ENCODE assay signal across 29 mouse cellular contexts in genomic region chr11:59599211-59599610, GRCm38 (mm10). TPM values are rescaled to one million over a fixed set of nuclear protein-coding genes. Genes with fewer than 3 reads are reported as not detected.
A peak's percentile ranks its signal among the peaks of the same experiment; 100 is the strongest.
DNase-seq lines count a peak whose midpoint lies in the region; ATAC-seq and TF ChIP-seq lines count a peak whose summit lies in the region.
"Had no signal": no experiment of that assay in that cellular context is flagged by ENCODE, and none has a peak within 500 bp of the region (broad histone marks: within the 10 kb centered on the region; RNA-seq: fewer than 3 reads in every experiment).

No protein-coding gene starts in this region.

- no peak for ATAC-seq in heart, embryonic 11.5 days (replicated peaks; ENCODE audit: insufficient number of reproducible peaks, low FRiP score, low TSS enrichment)
- ATAC-seq in kidney, embryonic 14.5 days (ENCODE audit: low FRiP score, low TSS enrichment): no peak
- ATAC-seq: forebrain, embryonic 14.5 days had no signal

- no peak overlapping the region for H3K27ac ChIP-seq in heart, embryonic 11.5 days (ENCODE audit: low read depth, low read length)
- H3K27ac ChIP-seq in kidney, embryonic 14.5 days (ENCODE audit: low read depth, low read length): no peak overlapping the region
- H3K27ac ChIP-seq: embryonic facial prominence, embryonic 13.5 days; embryonic facial prominence, embryonic 15.5 days; forebrain, embryonic 10.5 days; forebrain, embryonic 12.5 days had no signal

- no peaks in the 10 kb centered on the region for H3K9me3 ChIP-seq in heart, embryonic 11.5 days (replicated peaks; ENCODE audit: control insufficient read depth, low read length)
- H3K9me3 ChIP-seq in kidney, embryonic 14.5 days (ENCODE audit: control insufficient read depth, low read length): no peaks in the 10 kb centered on the region
- H3K9me3 ChIP-seq: embryonic facial prominence, embryonic 13.5 days; embryonic facial prominence, embryonic 15.5 days; forebrain, embryonic 10.5 days; forebrain, embryonic 12.5 days had no signal

- no peaks in the 10 kb centered on the region for H3K36me3 ChIP-seq in heart, embryonic 11.5 days (ENCODE audit: control insufficient read depth, insufficient read depth, low read length)
- H3K36me3 ChIP-seq in kidney, embryonic 14.5 days (ENCODE audit: control insufficient read depth, insufficient read depth, low read length): no peaks in the 10 kb centered on the region
- H3K36me3 ChIP-seq: embryonic facial prominence, embryonic 13.5 days; embryonic facial prominence, embryonic 15.5 days; forebrain, embryonic 10.5 days; forebrain, embryonic 12.5 days had no signal

- 63% methylated on average over 7 of the region's 7 CpGs for WGBS in heart, embryonic 11.5 days (ENCODE audit: insufficient replicate concordance)
- WGBS in kidney, embryonic 14.5 days: 77% methylated on average over 7 of the region's 7 CpGs
- WGBS in lung, adult 2 months: 35% methylated on average over 7 of the region's 7 CpGs

- H3K4me1 ChIP-seq in heart, embryonic 11.5 days (ENCODE audit: control insufficient read depth, insufficient read depth, low read length): no peaks in the 10 kb centered on the region
- no peaks in the 10 kb centered on the region for H3K4me1 ChIP-seq in kidney, embryonic 14.5 days (ENCODE audit: control insufficient read depth, insufficient read depth, low read length)
- H3K4me1 ChIP-seq in lung, adult 2 months (ENCODE audit: control insufficient read depth, insufficient read depth, low read length): no peaks in the 10 kb centered on the region
- H3K4me1 ChIP-seq: embryonic facial prominence, embryonic 13.5 days; embryonic facial prominence, embryonic 15.5 days; forebrain, embryonic 10.5 days; forebrain, embryonic 12.5 days had no signal

- H3K27me3 ChIP-seq in heart, embryonic 11.5 days (ENCODE audit: control insufficient read depth, insufficient read depth, low read length): peaks cover 4% of the 10 kb centered on the region; the same call in 1 of the 2 replicates
- no peaks in the 10 kb centered on the region for H3K27me3 ChIP-seq in kidney, embryonic 14.5 days (ENCODE audit: control insufficient read depth, insufficient read depth, low read length)
- H3K27me3 ChIP-seq: embryonic facial prominence, embryonic 13.5 days; forebrain, embryonic 12.5 days had no signal

- peak; percentile 10 for DNase-seq in heart, postnatal 4 days
- peak; percentile 57 for DNase-seq in kidney, adult 9 months
- peak; percentile 5 for DNase-seq in lung, postnatal 10 days
- DNase-seq in lung, adult 2 months: no peak
- DNase-seq: adrenal gland, adult 2 months; adrenal gland, postnatal 10 days; adrenal gland, postnatal 25 days; cerebellum, adult 11 months; cerebellum, adult 18-20 months; cerebellum, adult 8-10 months; cerebellum, adult 9-11 months; cerebellum, postnatal 14 days; cerebellum, postnatal 36 days; embryo, embryonic 11 days had no signal

- TF ChIP-seq CTCF in lung, adult 2 months (IDR thresholded peaks at IDR 0.05; ENCODE audit: insufficient read depth, low read length): no peak

- no peak overlapping the region for H3K4me2 ChIP-seq in heart, embryonic 11.5 days
- H3K4me2 ChIP-seq in kidney, embryonic 14.5 days (replicated peaks; ENCODE audit: low read depth, low read length): no peak overlapping the region
- H3K4me2 ChIP-seq: embryonic facial prominence, embryonic 13.5 days; embryonic facial prominence, embryonic 15.5 days; forebrain, embryonic 12.5 days had no signal

- no peak overlapping the region for H3K9ac ChIP-seq in heart, embryonic 11.5 days (ENCODE audit: low read depth, low read length)
- H3K9ac ChIP-seq in kidney, embryonic 14.5 days (ENCODE audit: low read depth, low read length): no peak overlapping the region
- H3K9ac ChIP-seq: embryonic facial prominence, embryonic 13.5 days; embryonic facial prominence, embryonic 15.5 days; forebrain, embryonic 12.5 days had no signal

- no peak for TF ChIP-seq POLR2A in lung, adult 2 months (IDR thresholded peaks at IDR 0.05; ENCODE audit: borderline replicate concordance, extremely low read depth, low read depth, low read length)

- no peak overlapping the region for H3K4me3 ChIP-seq in heart, embryonic 11.5 days (ENCODE audit: low read depth, low read length)
- no peak overlapping the region for H3K4me3 ChIP-seq in kidney, embryonic 14.5 days (ENCODE audit: low read length)
- H3K4me3 ChIP-seq in lung, adult 2 months (replicated peaks; ENCODE audit: extremely low read depth, low read depth, low read length): no peak overlapping the region
- H3K4me3 ChIP-seq: embryonic facial prominence, embryonic 13.5 days; embryonic facial prominence, embryonic 15.5 days; erythroblast, embryonic 14.5 days; forebrain, embryonic 10.5 days; forebrain, embryonic 12.5 days had no signal

RNA-seq across cellular contexts. Expression of gene Olfr223, which starts 6.1 kb away (rescaled TPM):
- total RNA-seq in heart, postnatal 4 days (2021): not detected
- not detected in 2 replicates for polyA plus RNA-seq in heart, embryonic 11.5 days (2014; fragmentation: Nextera tagmentation; extraction: Ambion mirVana)
- polyA plus RNA-seq in kidney, embryonic 14.5 days (2014; fragmentation: Nextera tagmentation; extraction: Ambion mirVana): not detected in 2 replicates
- not detected in 2 replicates for polyA plus RNA-seq in lung, adult 2 months (2012; rRNA removed)
- total RNA-seq: adrenal gland, adult 2 months; adrenal gland, postnatal 10 days; adrenal gland, postnatal 25 days; adrenal gland, postnatal 4 days; common myeloid progenitor, adult 5-6 weeks; ES-E14; MEL had no signal
- polyA plus RNA-seq: adrenal gland, adult 2 months; brain, embryonic 14.5 days; C2C12; embryonic facial prominence, embryonic 11.5 days; embryonic facial prominence, embryonic 13.5 days; embryonic facial prominence, embryonic 15.5 days; erythroblast, embryonic 14.5 days; forebrain, embryonic 10.5 days; forebrain, embryonic 12.5 days; forebrain, embryonic 14.5 days had no signal

RNA-seq across cellular contexts. Expression of gene Olfr222, which starts 23.2 kb away (rescaled TPM):
- not detected for total RNA-seq in heart, postnatal 4 days (2021)
- polyA plus RNA-seq in heart, embryonic 11.5 days (2014; fragmentation: Nextera tagmentation; extraction: Ambion mirVana): not detected in 2 replicates
- not detected in 2 replicates for polyA plus RNA-seq in kidney, embryonic 14.5 days (2014; fragmentation: Nextera tagmentation; extraction: Ambion mirVana)
- polyA plus RNA-seq in lung, adult 2 months (2012; rRNA removed): not detected in 2 replicates
- total RNA-seq: adrenal gland, adult 2 months; adrenal gland, postnatal 10 days; adrenal gland, postnatal 25 days; adrenal gland, postnatal 4 days; common myeloid progenitor, adult 5-6 weeks; ES-E14; MEL had no signal
- polyA plus RNA-seq: adrenal gland, adult 2 months; brain, embryonic 14.5 days; C2C12; embryonic facial prominence, embryonic 11.5 days; embryonic facial prominence, embryonic 13.5 days; erythroblast, embryonic 14.5 days; forebrain, embryonic 10.5 days; forebrain, embryonic 12.5 days; forebrain, embryonic 14.5 days had no signal

RNA-seq across cellular contexts. Expression of gene Nlrp3, which starts 57.8 kb away (rescaled TPM):
- under 1 TPM; 0.18 to 0.31 TPM for total RNA-seq in heart, postnatal 4 days (2021)
- polyA plus RNA-seq in heart, embryonic 11.5 days (2014; fragmentation: Nextera tagmentation; extraction: Ambion mirVana): 0.16 TPM in 1 of 2 replicates, not detected in the other
- polyA plus RNA-seq in kidney, embryonic 14.5 days (2014; fragmentation: Nextera tagmentation; extraction: Ambion mirVana): 0.10 and 0.22 TPM in 2 replicates
- 1.6 and 2.2 TPM in 2 replicates for polyA plus RNA-seq in lung, adult 2 months (2012; rRNA removed)
- total RNA-seq: MEL had no signal
- polyA plus RNA-seq: forebrain, embryonic 12.5 days had no signal
